Mouse (Mus musculus): ENCODE data around the gene Xrcc2. TPM values are rescaled to one million over a fixed set of nuclear protein-coding genes. Genes with fewer than 3 reads are reported as not detected.

Xrcc2 gene
- 10 to 100 TPM in 1 of 2 experiments, 1 to 10 TPM in 1; 8.6 to 11.7 TPM for total RNA-seq (2023)

GRCm38 (mm10) chr5:25705567-25706349, at the start of gene Xrcc2:
TSS of gene Xrcc2 (minus strand) at chr5:25705825.

Other genes starting within 250 kb of the Xrcc2 start
- gene Kmt2c, start 207.0 kb downstream of the Xrcc2 start, total RNA-seq (2023): 100 to 1,000 TPM; 160 to 170 TPM
- gene Cct8l1, start 189.8 kb downstream of the Xrcc2 start, total RNA-seq (2023): not detected
- 1 to 10 TPM; 8.7 to 9.4 TPM for gene Actr3b, start 54.2 kb upstream of the Xrcc2 start, total RNA-seq (2023)
- gene Gm21663, start 236.6 kb upstream of the Xrcc2 start, total RNA-seq (2023): not detected
- not detected for gene Gm21671, start 248.6 kb upstream of the Xrcc2 start, total RNA-seq (2023)